Mouse (Mus musculus): ENCODE measurements at regions not wholly inside any gene's neighbourhood (a gene's known extent, or its start where the extent isn't known, plus 50 kb on each side); places are given as distances from the start of the nearest gene placed in this dataset.

DNA sequence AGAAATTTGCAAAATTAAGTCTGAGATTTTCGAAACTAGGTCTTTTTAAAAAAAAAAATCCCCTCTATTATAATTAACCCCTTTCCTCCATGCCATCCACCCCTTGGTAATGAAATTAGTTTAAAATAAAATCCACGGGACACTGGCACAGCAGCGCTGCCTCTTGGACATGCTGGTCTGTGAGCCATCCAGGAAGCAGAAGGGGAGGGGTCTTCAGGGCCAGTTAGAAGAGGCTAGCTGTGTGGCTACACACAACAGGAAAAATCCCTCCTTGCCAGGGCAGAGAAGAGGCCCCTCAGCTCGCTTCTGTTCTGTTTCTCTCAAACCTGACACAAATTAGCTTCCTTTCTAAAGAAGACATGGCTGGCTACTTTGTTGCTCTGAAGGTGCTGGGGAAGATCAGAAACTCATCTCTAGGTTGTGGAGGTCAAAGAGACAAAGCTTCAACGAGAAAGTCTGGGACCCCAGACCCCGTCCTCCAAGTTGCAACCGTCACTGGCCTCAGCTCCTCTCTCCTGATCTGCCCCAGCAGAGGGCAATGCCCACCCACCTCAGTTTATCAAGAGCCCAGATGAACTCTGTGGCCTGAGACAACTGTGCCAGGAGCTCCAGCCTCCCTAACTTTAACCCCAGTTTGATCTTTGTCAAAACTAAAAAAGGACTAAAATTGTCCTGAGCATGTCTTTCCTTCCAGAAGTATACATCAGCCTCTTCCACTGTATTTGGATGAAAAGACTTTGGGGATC is 85.0 kb upstream of the Lgalsl start:
- TF ChIP-seq POLR2A (IDR thresholded peaks at IDR 0.05; ENCODE audit: low read depth, low read length) (no peak), CTCF (IDR thresholded peaks at IDR 0.05; ENCODE audit: extremely low read depth, insufficient read length, insufficient replicate concordance, low read depth, low read length) (peak; percentile 35; the same call in 1 of the 2 replicates)
